ENCODE assay signal across 8 mouse cellular contexts in the genomic region with DNA sequence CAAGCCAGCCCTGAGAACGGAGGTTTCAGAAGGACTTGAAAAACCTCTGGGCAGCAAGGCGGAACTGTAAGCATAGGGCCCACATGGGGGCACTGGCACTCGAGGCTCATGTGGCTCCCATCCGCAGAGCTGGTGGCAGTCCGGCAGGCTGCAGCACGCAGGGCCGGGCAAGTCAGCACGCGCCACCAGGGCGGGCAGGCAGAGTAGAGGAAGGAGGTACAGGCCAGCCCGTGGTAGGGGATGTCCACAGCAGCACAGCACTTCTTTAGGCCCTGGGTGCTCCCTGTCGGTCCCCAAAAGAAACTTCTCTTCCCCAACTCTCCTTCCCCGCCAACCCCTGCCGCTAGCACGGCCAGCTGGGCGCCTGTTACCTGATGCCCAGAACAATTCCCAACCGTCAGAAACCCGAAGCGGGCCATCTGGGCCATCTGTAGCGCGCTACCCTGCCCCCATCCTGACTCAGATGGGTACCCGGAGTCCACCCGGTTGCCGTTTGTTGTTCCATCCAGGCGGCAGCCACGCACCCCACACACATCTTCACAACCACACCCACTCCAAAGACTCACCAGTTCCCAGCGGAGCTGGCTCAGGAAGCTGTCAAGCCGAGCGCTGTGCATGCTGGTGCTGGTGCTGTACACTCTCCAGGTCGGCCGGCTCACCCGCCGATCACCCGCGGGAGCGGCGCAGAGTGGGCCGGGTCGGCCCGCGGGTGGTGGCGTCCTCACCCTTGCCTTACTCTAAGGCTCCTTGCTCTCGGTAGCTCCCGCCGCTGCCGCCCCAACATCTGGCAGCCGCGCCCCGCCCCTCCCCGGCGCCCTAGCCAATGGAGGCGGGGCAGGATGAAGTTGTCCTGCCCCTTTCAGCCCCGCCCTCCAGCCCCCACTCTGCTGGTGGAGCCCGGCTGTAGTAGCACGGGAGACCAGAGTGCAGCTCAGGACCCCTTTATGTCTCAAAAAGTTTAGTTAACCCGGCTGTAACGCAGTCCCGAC. TPM values are rescaled to one million over a fixed set of nuclear protein-coding genes. Genes with fewer than 3 reads are reported as not detected.
DNase-seq lines count a peak whose midpoint lies in the region; ATAC-seq lines count a peak whose summit lies in the region.

A gene (minus strand): TSS at position 749 of the 989 bp plus-strand sequence.

- WGBS in heart, embryonic 12.5 days, result under 1% methylated on average over 58 of the region's 58 CpGs
- WGBS in kidney, embryonic 16.5 days, result 0% methylated on average over 57 of the region's 58 CpGs
- under 1% methylated on average over 58 of the region's 58 CpGs for WGBS in liver, embryonic 13.5 days (ENCODE audit: insufficient replicate concordance)
- under 1% methylated on average over 58 of the region's 58 CpGs for WGBS in stomach, embryonic 15.5 days

- peak within 1 kb of the TSS; percentile 100 for H3K27ac ChIP-seq in brown adipose tissue, adult 24 weeks (replicated peaks; ENCODE audit: low read depth, low read length)
- peak within 1 kb of the TSS; percentile 100 for H3K27ac ChIP-seq in heart, embryonic 12.5 days (ENCODE audit: poor library complexity, severe bottlenecking)
- H3K27ac ChIP-seq in kidney, embryonic 16.5 days (ENCODE audit: low read length), result peak within 1 kb of the TSS; percentile 99
- peak within 1 kb of the TSS; percentile 98 for H3K27ac ChIP-seq in liver, embryonic 13.5 days
- peak within 1 kb of the TSS; percentile 100 for H3K27ac ChIP-seq in stomach, embryonic 15.5 days

- peaks cover 7% of the 10 kb centered on the region for H3K36me3 ChIP-seq in heart, embryonic 12.5 days
- no peaks in the 10 kb centered on the region for H3K36me3 ChIP-seq in kidney, embryonic 16.5 days (ENCODE audit: insufficient read depth, low read length)
- peaks cover 42% of the 10 kb centered on the region for H3K36me3 ChIP-seq in liver, embryonic 13.5 days
- H3K36me3 ChIP-seq in stomach, embryonic 15.5 days, result no peaks in the 10 kb centered on the region

- peak; percentile 93 for DNase-seq in CD4-positive, CD25-positive, alpha-beta regulatory T cell, adult 2 months (ENCODE audit: low read depth, low spot score)
- peak; percentile 86 for DNase-seq in liver, embryonic 13.5 days
- peak; percentile 83 to 88 for DNase-seq in natural killer cell, adult 2 months (ENCODE audit: low spot score in 2 of 2)

- H3K4me1 ChIP-seq in brown adipose tissue, adult 24 weeks (ENCODE audit: control insufficient read depth, insufficient read depth, insufficient read length, low read length), result peaks cover 18% of the 10 kb centered on the region
- H3K4me1 ChIP-seq in heart, embryonic 12.5 days (replicated peaks), result peaks cover 50% of the 10 kb centered on the region
- peaks cover 35% of the 10 kb centered on the region for H3K4me1 ChIP-seq in kidney, embryonic 16.5 days (ENCODE audit: insufficient read depth, low read length)
- H3K4me1 ChIP-seq in liver, embryonic 13.5 days (replicated peaks), result peaks cover 81% of the 10 kb centered on the region
- H3K4me1 ChIP-seq in stomach, embryonic 15.5 days, result peaks cover 40% of the 10 kb centered on the region

- H3K9ac ChIP-seq in heart, embryonic 12.5 days, result peak within 1 kb of the TSS; percentile 84
- peak within 1 kb of the TSS; percentile 68 for H3K9ac ChIP-seq in kidney, embryonic 16.5 days (replicated peaks; ENCODE audit: low read length)
- H3K9ac ChIP-seq in liver, embryonic 13.5 days, result peak within 1 kb of the TSS; percentile 94
- H3K9ac ChIP-seq in stomach, embryonic 15.5 days, result peak within 1 kb of the TSS; percentile 65

- ATAC-seq in erythroid progenitor cell, adult 5-6 weeks (replicated peaks; ENCODE audit: low FRiP score, poor library complexity, severe bottlenecking), result peak; percentile 74
- ATAC-seq in heart, embryonic 12.5 days (ENCODE audit: insufficient number of reproducible peaks, low FRiP score), result peak; percentile 79
- peak; percentile 62 for ATAC-seq in kidney, embryonic 16.5 days (ENCODE audit: low FRiP score, low TSS enrichment)
- ATAC-seq in liver, embryonic 13.5 days (ENCODE audit: low read depth), result peak; percentile 75
- ATAC-seq in stomach, embryonic 15.5 days (ENCODE audit: insufficient read depth, low FRiP score, low read depth), result peak; percentile 69

- H3K27me3 ChIP-seq in heart, embryonic 12.5 days (replicated peaks), result no peaks in the 10 kb centered on the region
- H3K27me3 ChIP-seq in kidney, embryonic 16.5 days (ENCODE audit: insufficient read depth, low read length), result no peaks in the 10 kb centered on the region; the same call in 1 of the 2 replicates
- no peaks in the 10 kb centered on the region for H3K27me3 ChIP-seq in liver, embryonic 13.5 days
- no peaks in the 10 kb centered on the region for H3K27me3 ChIP-seq in stomach, embryonic 15.5 days (replicated peaks)

- H3K4me2 ChIP-seq in heart, embryonic 12.5 days, result peak within 1 kb of the TSS; percentile 78
- H3K4me2 ChIP-seq in kidney, embryonic 16.5 days (replicated peaks; ENCODE audit: low read depth, low read length), result peak within 1 kb of the TSS; percentile 58
- peak within 1 kb of the TSS; percentile 93 for H3K4me2 ChIP-seq in liver, embryonic 13.5 days
- H3K4me2 ChIP-seq in stomach, embryonic 15.5 days, result peak within 1 kb of the TSS; percentile 81

- peak within 1 kb of the TSS; percentile 93 for H3K4me3 ChIP-seq in brown adipose tissue, adult 24 weeks (ENCODE audit: insufficient read depth, low read depth, low read length)
- H3K4me3 ChIP-seq in heart, embryonic 12.5 days, result peak within 1 kb of the TSS; percentile 78
- peak within 1 kb of the TSS; percentile 60 for H3K4me3 ChIP-seq in kidney, embryonic 16.5 days (ENCODE audit: low read length)
- H3K4me3 ChIP-seq in liver, embryonic 13.5 days (replicated peaks), result peak within 1 kb of the TSS; percentile 83
- peak within 1 kb of the TSS; percentile 77 for H3K4me3 ChIP-seq in stomach, embryonic 15.5 days (replicated peaks)

- no peaks in the 10 kb centered on the region for H3K9me3 ChIP-seq in heart, embryonic 12.5 days (replicated peaks)
- no peaks in the 10 kb centered on the region for H3K9me3 ChIP-seq in kidney, embryonic 16.5 days (ENCODE audit: low read length)
- no peaks in the 10 kb centered on the region for H3K9me3 ChIP-seq in liver, embryonic 13.5 days (replicated peaks)
- H3K9me3 ChIP-seq in stomach, embryonic 15.5 days, result no peaks in the 10 kb centered on the region

RNA-seq across cellular contexts. Expression of the gene that starts here (rescaled TPM):
- polyA plus RNA-seq in brown adipose tissue, adult 24 weeks (2012; ENCODE audit: insufficient read depth, insufficient read length, missing spikeins), result 5.1 and 5.5 TPM in 2 replicates
- 26.0 and 44.3 TPM in 2 replicates for total RNA-seq in erythroid progenitor cell, adult 5-6 weeks (2015; ENCODE audit: low replicate concordance)
- total RNA-seq in erythroid progenitor cell, adult 5-6 weeks (2017; ENCODE audit: low replicate concordance), result 34.4 and 43.8 TPM in 2 replicates
- polyA plus RNA-seq in heart, embryonic 12.5 days (2016; fragmentation: Nextera tagmentation; extraction: Ambion mirVana), result 41.9 and 43.9 TPM in 2 replicates
- 68.0 and 79.4 TPM in 2 replicates for polyA plus RNA-seq in kidney, embryonic 16.5 days (2015; fragmentation: Nextera tagmentation; extraction: Ambion mirVana)
- polyA plus RNA-seq in liver, embryonic 13.5 days (2015; fragmentation: Nextera tagmentation; extraction: Ambion mirVana), result 55.7 and 60.5 TPM in 2 replicates
- 47.6 and 54.7 TPM in 2 replicates for polyA plus RNA-seq in stomach, embryonic 15.5 days (2015; fragmentation: Nextera tagmentation; extraction: Ambion mirVana)

Comparison
In these comparisons a context has a peak if more than half of its experiments do, and no peak if none do; other contexts are left out.
1. Peak in every context shown above with its lines: DNase-seq, ATAC-seq, H3K4me3 ChIP-seq and H3K27ac ChIP-seq.